Mouse (Mus musculus): ENCODE measurements around the gene Tmem145.

DNA sequence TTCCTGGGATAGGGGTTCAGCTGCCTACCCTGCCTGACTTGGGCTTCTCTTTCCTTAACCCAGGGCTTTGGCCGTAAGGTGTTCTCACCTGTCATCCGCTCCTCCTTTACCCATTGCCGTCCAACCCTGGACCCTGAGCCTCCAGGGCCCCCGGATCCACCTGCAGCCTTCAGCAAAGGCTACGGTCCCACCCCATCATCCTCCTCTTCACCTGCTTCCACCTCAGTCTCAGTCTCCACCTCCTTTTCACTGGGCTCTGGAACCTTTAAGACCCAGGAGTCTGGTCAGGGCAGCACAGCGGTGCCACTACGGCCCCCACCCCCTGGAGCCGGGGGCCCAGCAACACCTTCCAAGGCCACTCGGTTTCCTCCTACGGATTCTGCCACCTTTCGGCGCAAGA lies 17.9 kb upstream of the Tmem145 start:
- TF ChIP-seq CTCF (conservative IDR thresholded peaks at IDR 0.05; ENCODE audit: insufficient read depth, insufficient read length, low read depth, low read length) (no peak), POLR2A (IDR thresholded peaks at IDR 0.05; ENCODE audit: low read depth, low read length) (no peak)
